Mouse (Mus musculus) neural tube, embryonic 15.5 days (tissue): ENCODE results near the gene Cldn5. TPM values are rescaled to one million over a fixed set of nuclear protein-coding genes. Genes with fewer than 3 reads are reported as not detected.

Experiments used
- ATAC-seq: fragments of 200-750 bp; cut with Nextera tagmentation; 2 replicates; pipeline ENCODE4 v1.8.0; 2017; ENCODE audit warnings: mild to moderate bottlenecking, moderate TSS enrichment, moderate library complexity; ENCODE audit not compliant: low FRiP score
- H3K27ac ChIP-seq: fragments of 300-500 bp; sonication (generic); replicated peaks from 2 replicates; pipeline ENCODE4 v1.5.1; 2015; ENCODE audit warnings: mild to moderate bottlenecking, inconsistent platforms
- H3K27me3 ChIP-seq: fragments of 300-500 bp; sonication (generic); replicated peaks from 2 replicates; pipeline ENCODE4 v1.6.1; 2015; ENCODE audit warnings: inconsistent platforms
- H3K36me3 ChIP-seq: fragments of 300-500 bp; sonication (generic); 2 replicates; pipeline ENCODE4 v1.6.1; 2015; ENCODE audit warnings: inconsistent platforms
- H3K4me1 ChIP-seq: fragments of 300-500 bp; sonication (generic); 2 replicates; pipeline ENCODE4 v1.6.1; 2015; ENCODE audit warnings: inconsistent platforms
- H3K4me2 ChIP-seq: fragments of 300-500 bp; sonication (generic); 2 replicates; pipeline ENCODE4 v1.6.1; 2015; ENCODE audit warnings: inconsistent platforms, mild to moderate bottlenecking, moderate library complexity
- H3K4me3 ChIP-seq: fragments of 300-500 bp; sonication (generic); replicated peaks from 2 replicates; pipeline ENCODE4 v1.5.1; 2015; ENCODE audit warnings: mild to moderate bottlenecking, inconsistent platforms
- H3K9ac ChIP-seq: fragments of 300-500 bp; sonication (generic); replicated peaks from 2 replicates; pipeline ENCODE4 v1.6.1; 2015; ENCODE audit warnings: mild to moderate bottlenecking, inconsistent platforms
- H3K9me3 ChIP-seq: fragments of 300-500 bp; sonication (generic); replicated peaks from 2 replicates; pipeline ENCODE4 v1.6.1; 2016; ENCODE audit warnings: inconsistent platforms
- WGBS: fragments of 180-500 bp; shearing (Covaris S2); methylation state at CpG from one replicate; pipeline ENCODE4 v1.1.7; 2015; ENCODE audit warnings: mixed read lengths; 5-methylcytosine and 5-hydroxymethylcytosine counted together
- polyA plus RNA-seq: library from polyadenylated mRNA; unstranded; fragments of >200 nt; fragmentation: Nextera tagmentation; extraction: Ambion mirVana; gene quantifications from 2 replicates; pipeline ENCODE4 v1.2.1, GENCODE M21; 2015

Cldn5 gene
- polyA plus RNA-seq, 1 experiment from 2014 or later = 111 TPM

- Histone ChIP-seq H3K27ac (no peak overlapping the region), H3K4me1 (no peaks in the 10 kb centered on the region), H3K4me2 (no peak overlapping the region), H3K9me3 (no peaks in the 10 kb centered on the region), H3K4me3 (no peak overlapping the region), H3K9ac (no peak overlapping the region), H3K27me3 (no peaks in the 10 kb centered on the region), H3K36me3 (peaks cover 94% of the 10 kb centered on the region)
- 60% methylated on average over 4 of the region's 4 CpGs for WGBS
- no peak for ATAC-seq
These were observed 46.3 kb downstream of the Cldn5 start for GRCm38 (mm10) chr16:18822925-18823324.

Other genes with a start within 250 kb of the Cldn5 start
- gene Tbx1, start 186.2 kb upstream of the Cldn5 start, polyA plus RNA-seq = 1.2 and 1.9 TPM in 2 replicates
- 10.1 and 11.5 TPM in 2 replicates for gene Gp1bb, start 154.4 kb upstream of the Cldn5 start, polyA plus RNA-seq
- gene Gm49601, start 150.4 kb upstream of the Cldn5 start, polyA plus RNA-seq = 14.0 and 21.3 TPM in 2 replicates
- 185 and 216 TPM in 2 replicates for gene Sept5, start 146.9 kb upstream of the Cldn5 start, polyA plus RNA-seq
- gene Ufd1, start 34.9 kb downstream of the Cldn5 start, polyA plus RNA-seq = 110 and 114 TPM in 2 replicates
- 6.6 and 18.5 TPM in 2 replicates for gene Cdc45, start 35.1 kb downstream of the Cldn5 start, polyA plus RNA-seq
- gene 2510002D24Rik, start 59.7 kb downstream of the Cldn5 start, polyA plus RNA-seq = 48.0 and 50.2 TPM in 2 replicates
- 0.17 TPM in 1 of 2 replicates, not detected in the other for gene Gm28539, start 59.7 kb downstream of the Cldn5 start, polyA plus RNA-seq
- 86.3 and 94.9 TPM in 2 replicates for gene Mrpl40, start 100.0 kb downstream of the Cldn5 start, polyA plus RNA-seq
- gene Hira, start 100.2 kb downstream of the Cldn5 start, polyA plus RNA-seq = 17.5 and 18.7 TPM in 2 replicates